Mouse (Mus musculus): ENCODE data around the gene Rnd2. TPM values are rescaled to one million over a fixed set of nuclear protein-coding genes. Genes with fewer than 3 reads are reported as not detected.
A peak's percentile ranks its signal among the peaks of the same experiment; 100 is the strongest.
"Not testable (repeated sequence)": the region's sequence is repeated elsewhere in the genome, so short reads cannot be mapped to it uniquely, and the experiment has no call there.

Gene Rnd2
- total RNA-seq, 2 experiments from 2014 or later: 111 to 120 TPM

DNA sequence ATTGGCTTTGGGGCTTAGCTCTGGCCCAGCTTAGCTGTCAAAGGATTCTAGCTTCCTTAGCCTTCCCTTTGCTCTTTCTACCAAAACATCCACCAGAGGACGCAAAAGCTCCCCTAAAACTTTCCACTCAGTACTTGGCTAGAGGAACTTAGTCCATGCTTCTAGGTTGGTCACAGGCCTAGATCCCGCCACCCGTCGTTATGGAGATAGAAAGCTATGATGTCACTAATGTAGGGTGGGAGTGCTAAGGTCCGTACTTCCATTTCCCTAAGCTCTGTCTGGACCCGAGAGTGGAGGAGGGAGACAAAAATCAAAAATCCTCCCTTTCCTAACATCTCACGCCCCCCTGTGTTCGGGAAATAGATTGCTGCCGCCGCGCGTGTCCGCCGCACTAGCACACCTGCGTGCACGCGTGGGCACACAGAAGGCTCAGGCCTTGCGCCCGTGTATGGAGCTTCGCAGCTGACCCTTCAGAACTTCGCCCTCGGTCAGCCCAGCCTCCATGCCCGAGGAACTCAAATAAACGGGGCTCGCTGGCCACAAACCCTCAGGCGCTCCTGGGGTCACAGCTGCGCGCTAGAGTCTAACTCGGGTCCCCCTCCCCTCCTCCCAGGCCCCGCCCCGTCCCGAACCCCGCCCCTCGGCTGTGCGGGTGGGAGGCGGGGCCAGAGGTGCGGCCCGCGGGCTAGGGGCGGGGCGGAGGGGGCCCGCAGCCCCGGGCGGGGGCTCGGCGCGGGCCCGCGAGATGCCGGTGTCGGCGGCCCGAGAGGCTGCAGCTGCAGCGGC, 2.9 kb downstream of the Rnd2 start:
- peak; percentile 23 to 77 for DNase-seq (ENCODE audit: low spot score in 2 of 2)

DNA sequence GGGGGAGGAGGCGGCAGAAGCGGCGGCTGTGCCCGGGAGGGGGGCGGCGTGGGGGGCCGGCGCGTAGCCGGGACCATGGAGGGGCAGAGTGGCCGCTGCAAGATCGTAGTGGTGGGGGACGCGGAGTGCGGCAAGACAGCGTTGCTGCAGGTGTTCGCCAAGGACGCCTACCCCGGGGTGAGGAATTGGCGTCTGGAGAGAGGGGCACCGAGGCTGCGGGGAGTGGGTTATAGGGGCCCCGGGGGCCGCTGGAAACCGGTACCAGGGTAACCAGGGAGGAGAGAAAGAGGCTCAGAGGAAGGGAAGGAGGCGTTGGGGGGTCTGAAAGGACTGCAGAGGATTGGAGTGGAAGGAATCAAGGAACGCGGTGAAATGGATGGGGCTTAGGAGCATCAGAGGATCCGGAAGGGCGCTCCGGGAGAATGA, 3.5 kb downstream of the Rnd2 start:
- DNase-seq (ENCODE audit: low spot score in 2 of 2): no peak

DNA sequence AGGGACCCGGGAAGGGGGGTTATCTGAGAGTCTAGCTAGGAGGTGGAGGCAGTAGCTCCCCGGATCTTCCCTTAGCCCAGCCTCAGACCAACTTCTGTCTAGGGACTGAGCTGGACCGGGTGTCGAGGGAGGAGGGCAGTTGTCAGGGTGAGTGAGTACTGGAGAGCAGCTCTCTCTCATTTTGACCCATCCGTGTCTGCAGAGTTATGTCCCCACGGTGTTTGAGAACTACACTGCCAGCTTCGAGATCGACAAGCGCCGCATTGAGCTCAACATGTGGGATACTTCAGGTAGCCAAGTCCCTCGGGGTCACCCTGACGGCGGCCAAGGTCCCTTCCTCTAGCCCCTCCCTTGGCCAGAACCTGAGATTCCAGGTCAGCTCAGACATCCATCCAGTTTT, 3.9 kb downstream of the Rnd2 start:
- DNase-seq (ENCODE audit: low spot score in 2 of 2): no peak

DNA sequence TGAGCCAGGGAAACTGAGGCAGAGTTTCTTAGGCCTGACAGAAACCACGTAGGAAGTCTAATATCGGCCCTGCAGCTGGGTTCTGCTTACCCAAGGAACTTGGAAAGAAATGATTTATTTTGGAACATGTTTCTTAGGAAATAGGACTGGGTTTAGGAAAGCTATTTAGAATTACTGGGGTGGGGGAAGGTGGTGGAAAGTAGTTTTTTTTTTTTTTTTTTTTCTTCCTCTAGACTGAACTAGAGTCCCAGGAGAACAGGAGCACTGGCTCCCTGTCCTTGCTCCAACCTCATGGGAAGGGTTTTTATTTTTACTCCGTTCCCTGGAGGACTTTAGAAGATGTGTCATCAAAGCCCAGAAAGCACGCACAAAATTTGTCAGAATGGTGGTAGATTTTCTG, 4.4 kb downstream of the Rnd2 start:
- DNase-seq (ENCODE audit: low spot score in 2 of 2): no peak

DNA sequence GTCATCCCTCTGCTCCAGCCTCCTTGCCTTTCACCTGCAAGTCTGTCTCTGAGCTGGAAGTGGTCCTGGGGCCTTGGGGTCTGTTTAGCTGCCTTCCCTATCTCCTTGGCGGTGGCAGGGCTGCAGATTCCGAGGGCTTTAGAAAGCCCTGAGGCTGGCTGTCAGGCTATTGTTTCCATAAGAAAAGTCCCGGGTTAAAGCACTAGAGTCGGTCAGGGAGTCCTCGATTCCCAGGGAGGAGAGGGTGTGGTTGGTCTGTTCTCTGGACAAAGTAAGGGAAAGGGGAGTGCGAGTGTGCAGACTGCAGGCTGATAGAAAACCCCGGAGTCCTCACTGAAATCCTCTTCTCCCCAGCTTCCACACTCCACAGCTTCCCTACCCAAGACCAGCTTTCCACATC, 5.4 kb downstream of the Rnd2 start:
- no peak for DNase-seq (ENCODE audit: low spot score in 2 of 2)

DNA sequence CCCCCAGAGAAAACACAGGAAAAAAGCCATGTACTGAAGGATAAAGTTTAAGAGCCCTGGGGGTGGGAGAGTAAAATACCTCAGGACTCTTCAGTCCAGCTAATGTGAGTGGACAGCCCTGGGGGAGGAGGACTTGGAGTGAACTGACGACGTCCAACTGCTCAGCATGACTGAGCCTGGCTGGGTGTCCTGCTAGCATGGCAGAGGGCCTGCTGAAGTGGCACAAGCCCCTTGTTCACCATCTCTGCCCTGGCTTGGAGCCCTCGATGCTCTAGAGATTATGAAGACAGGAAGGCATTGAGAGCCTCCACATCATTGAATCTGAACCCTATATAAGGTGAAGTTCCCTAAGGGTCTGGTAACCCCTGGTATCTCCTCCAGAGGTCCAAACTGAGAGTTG, 7.1 kb downstream of the Rnd2 start:
- DNase-seq (ENCODE audit: low spot score in 2 of 2): no peak

DNA sequence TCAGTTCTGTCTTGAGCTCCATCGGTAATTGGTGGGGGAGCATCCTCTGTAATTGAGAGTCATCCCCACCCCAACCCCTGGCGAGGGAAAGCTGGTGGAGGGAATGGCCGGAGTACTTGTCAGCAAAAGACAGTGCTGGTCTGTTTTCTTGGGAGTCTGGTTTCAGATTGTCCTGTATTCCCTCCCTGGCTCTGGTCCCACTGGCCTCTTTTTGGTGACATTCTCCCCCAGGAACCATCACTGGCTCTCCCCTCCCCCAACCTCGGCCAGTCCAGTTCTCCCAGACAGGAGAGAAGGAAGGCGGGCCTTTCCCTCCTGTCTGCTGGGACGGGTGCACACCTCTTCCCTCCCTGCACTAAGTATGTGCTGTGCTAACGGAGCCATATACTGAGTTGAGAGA, 7.5 kb downstream of the Rnd2 start:
- peak; percentile 8 to 19 for DNase-seq (ENCODE audit: low spot score in 2 of 2)

DNA sequence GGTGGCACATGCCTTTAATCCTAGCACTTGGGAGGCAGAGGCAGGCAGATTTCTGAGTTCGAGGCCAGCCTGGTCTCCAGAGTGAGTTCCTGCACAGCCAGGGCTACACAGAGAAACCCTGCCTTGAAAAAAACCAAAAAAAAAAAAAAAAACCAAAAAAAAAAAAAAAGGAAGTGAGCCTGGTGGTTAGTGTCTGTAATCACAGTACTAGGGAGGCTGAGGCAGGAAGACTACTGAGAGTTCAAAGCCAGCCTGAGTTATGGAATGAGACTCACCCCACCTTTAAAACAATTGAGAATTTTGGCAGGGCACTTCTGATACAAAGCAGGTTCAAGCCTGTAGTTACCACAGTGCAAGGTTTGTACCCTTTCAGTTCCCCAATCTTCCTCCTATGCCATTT, 8.9 kb downstream of the Rnd2 start:
- not testable (repeated sequence) for DNase-seq (ENCODE audit: low spot score in 2 of 2)

DNA sequence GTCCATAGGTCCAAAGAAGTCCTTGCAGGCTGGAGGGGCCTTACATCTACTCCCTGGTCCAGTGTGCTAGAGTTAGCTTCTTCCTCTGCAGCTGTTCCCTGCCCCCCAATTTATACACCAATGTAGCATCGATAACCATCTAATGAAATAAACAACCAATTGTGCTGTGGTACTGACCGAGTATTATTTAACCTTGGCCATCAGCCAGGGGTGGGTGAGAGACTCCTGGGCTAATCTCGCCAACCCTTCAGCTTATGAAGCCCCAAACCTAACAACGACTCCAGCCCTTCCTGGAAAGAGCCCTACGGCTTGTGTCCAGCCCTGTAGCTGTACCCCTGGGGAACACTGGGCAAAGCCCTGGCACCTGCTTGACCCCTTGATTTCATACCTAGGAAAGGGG, 9.5 kb downstream of the Rnd2 start:
- no peak for DNase-seq (ENCODE audit: low spot score in 2 of 2)

DNA sequence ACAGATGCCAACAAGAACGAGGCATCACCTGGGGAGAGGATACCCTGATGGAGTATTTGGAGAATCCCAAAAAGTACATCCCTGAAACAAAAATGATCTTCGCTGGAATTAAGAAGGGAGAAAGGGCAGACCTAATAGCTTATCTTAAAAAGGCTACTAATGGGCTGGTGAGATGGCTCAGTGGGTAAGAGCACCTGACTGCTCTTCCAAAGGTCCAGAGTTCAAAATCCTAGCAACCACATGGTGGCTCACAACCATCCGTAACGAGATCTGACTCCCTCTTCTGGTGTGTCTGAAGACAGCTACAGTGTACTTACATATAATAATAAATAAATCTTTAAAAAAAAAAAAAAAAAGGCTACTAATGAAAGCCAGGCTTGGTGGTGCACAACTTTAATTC, 11.6 kb downstream of the Rnd2 start:
- not testable (repeated sequence) for DNase-seq (ENCODE audit: low spot score in 2 of 2)

DNA sequence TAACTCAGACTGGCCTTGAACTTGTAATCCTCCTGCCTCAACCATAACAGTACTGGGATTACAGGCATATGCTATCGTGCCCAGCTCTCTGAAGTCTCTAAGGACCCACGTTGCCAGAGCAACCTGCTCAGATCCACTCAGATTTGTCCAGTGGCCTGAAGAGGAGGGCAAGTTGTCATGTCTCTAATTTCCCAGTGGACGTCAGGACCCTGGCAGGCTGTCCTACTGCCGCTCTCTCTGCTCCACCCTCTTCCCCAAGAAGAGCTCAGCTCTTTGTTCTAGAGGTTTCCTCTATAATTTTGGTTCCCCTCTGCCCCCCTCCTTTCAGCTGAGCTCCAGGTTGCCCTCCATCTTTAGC, 12.4 kb downstream of the Rnd2 start:
- no peak for DNase-seq (ENCODE audit: low spot score in 2 of 2)

DNA sequence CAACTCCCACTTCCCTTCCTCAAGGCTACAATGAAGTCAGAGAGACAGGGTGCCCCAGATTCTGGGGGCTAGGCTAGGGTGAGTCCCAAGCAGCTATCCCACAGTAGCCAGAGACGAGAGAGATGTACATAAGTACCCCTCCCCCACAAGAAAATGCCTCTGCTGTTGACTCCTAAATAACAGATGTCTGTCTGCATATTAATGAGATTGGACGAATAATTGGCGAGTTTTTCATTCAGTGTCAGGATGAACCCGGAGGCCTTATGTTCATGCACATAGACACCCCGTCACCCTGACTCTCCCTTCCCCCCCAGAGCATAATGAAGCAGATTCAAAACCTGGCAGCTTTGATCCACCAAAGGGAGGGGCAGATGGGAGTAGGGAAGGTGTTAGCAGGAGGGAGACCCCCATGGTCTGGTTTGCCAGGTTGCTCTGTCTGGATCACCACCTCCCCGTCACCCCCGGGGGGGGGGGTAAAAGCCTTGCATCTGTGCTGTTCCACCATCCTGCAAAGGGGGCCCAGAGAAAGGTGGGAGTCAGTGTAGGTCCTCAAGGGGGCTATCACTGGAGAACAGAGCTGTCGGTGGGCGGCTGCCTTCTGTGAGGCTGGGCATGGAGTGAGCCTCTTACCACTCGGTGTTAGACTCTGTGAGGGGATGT, 12.9 kb downstream of the Rnd2 start:
- no peak for DNase-seq (ENCODE audit: low spot score in 2 of 2)

DNA sequence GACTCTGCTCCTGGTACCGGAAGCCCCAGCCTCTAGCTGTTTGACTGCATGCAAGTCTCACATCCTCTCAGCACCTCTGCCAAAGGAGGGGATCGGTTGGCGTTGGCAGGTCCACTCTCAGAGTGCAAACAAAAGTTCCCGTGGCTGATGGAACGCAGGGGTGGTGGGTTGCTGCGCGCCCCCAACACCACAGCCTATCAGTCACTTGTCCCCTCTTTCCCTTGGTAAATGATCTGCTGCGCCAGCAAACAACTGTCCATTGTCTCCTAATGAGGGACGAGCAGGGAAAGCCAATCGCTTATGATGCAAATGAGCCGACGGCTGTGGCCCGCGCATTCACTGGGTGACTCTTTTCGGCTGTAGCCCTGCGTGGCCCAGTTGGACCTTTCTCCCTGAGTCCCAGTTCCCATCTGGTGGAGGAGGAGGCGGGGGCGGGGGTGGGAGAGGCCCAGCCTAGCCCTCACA, 14.4 kb downstream of the Rnd2 start:
- DNase-seq (ENCODE audit: low spot score in 2 of 2): peak; percentile 28 to 31

DNA sequence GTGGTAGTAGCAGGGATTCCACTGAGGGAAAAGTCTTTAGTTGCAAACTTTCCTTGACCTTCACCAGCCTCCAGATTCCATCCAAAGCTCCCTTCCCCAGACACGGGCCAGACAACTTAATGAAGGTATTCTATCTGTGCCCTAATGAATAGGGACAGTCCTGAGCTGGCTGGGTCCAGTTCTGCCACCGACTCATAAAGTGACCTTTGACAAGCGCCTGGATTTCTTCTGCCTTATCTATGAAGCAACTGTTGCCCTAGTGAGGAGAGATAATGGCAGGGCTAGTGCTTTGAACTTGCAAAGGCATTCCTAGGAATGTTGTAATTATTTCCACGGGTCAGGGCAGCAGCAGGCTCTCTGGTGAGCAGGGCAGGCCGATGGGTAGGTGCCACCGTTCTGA, 16.1 kb downstream of the Rnd2 start:
- no peak for DNase-seq (ENCODE audit: low spot score in 2 of 2)

DNA sequence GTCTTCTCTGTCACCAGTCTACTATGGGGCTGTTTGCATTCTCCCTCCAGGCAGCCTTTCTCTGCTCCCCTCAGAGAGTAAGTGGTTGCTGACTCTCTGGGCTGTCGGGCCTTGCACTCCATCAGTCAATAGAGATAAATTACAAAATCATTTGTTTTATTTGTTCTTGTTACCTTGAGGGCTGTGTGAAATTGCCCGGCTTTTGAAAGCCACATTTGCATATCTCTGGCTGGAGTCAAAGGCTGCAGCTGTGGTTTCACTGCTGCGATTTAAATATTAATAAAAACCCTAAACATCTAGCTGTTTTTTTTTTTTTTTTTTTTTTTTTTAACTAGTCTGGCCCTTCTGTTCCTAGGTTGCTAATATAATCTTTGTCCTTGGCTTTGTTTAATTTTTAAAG, 19.0 kb downstream of the Rnd2 start:
- no peak for DNase-seq (ENCODE audit: low spot score in 2 of 2)

DNA sequence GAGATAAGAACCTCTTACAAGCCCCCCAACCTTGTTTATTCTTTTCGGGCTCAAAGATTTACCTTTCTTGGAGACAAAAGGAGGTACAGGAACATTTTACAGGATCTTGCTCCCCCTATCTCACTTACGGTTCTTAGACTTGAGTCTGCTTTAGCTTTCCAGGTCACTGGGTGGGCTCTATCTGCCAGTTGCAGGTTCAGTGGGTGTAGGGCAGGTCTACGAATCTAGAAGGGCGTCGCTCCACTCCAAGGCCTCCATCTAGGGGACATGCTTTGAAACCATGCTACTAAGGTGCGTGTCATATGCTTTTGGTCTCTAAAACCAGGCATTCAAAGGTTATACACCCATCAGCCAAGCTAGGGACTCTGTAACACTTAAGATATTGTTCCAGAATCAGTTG, 19.4 kb downstream of the Rnd2 start:
- no peak for DNase-seq (ENCODE audit: low spot score in 2 of 2)

DNA sequence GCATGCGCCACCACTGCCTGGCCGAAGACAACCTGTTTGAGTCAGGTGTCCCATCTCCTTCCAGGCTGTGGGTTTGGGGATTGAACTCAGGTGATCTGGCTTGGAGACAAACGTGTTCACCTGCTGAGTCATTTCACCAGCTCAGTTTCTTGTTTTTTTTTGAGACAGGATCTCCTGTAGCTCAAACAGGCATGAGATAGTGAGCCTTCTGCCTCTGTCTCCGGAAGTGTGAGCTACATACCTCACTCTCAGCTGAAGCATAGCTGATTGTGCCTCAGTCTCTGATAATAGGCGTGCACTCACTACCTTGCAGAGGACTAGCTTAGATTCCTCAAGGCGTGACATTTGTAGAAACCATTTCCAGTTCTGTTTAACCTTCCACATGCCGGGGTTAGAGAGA, 20.0 kb downstream of the Rnd2 start:
- no peak for DNase-seq (ENCODE audit: low spot score in 2 of 2)

DNA sequence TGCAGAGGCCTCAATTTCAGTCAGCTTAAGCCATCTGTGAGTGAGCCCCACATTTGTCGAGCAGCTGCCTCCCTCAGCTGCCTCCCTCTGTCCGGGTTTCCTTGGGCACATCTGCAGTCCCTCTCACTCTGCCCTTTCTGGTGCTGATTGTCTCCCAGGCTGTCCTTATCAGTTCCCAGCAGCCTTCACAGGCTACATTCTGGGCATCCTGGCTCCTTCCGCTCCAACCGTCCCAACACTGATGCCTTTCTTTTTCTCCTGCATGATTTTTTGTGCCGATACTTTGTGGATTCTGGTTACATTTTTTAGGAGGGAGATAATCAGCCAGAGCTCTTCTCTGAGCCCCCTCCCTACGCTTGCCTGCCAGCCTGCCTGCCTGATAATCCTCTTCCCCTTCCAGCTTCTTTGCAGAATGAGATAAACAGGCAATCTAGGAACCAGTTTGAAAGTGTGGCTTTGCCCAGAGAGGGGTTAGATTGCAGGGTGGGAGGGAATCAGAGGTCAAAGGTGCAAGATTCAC, 20.8 kb downstream of the Rnd2 start:
- DNase-seq (ENCODE audit: low spot score in 2 of 2): no peak

DNA sequence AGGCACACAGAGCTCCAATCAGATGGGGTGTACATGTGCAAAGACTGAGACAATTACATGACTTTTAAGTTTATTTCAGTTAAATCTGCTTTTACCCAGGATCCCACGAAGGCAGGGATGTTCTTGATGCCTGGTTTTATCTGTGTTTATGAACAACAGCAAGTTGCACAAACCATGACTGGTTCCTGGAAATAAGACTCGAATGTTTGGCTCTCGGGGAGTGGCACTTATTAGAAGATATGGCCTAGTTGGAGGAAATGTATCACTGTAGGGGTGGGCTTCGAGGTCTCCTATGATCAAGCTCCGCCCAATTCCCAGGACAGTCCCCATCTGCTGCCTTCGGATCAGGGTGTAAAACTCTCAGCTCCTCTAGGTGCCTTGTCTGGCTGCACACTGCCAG, 21.3 kb downstream of the Rnd2 start:
- no peak for DNase-seq (ENCODE audit: low spot score in 2 of 2)

DNA sequence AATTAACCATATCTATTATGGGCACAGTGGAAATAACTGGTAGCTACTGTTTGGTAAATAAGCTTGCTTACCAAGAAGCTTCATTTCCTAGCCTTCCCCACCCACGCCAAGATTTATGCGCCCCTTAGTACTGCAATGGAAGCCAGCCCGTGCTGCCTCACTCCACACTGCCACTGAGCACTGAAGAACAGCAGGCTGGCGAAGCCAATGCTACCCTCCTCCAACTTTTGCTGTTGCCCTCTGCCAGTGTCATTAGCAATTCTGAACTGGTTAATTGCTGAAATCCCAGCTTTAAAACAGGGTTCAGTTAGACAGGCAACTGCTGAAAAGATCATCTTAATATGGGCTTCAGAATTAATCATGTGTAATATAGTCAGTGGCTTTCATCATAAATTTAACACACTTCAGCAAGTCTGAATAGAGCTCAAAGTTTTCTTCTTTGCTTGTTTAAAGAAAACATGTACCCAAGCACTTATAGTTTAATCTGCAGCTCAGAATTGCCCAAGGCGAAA, 41.5 kb downstream of the Rnd2 start:
- DNase-seq (ENCODE audit: low spot score in 2 of 2): no peak

DNA sequence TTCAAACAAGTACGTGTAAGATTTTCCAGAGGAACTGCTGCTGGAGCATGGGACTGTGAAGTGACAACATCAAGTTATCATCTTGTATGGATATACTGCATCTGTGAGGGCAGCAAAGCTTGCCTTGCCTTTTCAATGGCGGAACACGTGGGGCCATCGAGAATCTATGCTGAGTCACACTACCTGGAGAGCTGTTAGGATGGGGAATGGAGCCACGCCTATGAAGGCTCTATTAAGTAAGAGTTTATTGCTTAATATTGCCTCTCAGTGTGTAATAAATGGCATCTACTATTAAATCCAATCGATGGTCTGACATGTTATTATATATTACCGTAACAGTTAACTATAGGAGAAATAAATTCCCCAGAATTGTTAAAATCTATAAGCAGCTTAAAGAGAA, 42.3 kb downstream of the Rnd2 start:
- DNase-seq (ENCODE audit: low spot score in 2 of 2): no peak

DNA sequence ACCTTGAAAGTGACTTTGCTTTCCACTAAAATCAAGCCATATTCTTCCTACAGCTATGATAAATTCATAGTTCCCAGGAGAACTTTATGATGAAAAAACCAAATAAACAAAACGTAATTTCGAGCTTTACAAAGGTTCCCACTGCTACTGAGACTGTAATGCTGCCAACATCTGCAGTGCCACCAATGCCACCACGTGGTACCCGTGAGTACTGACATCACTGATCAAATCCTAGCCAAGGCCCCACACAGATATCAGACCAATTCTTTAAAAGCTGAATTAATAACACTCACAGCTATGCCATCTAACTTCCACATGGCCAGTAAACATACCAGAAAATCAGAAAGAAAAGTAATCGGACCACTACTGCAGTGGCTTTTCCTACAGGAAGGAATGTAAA, 54.1 kb downstream of the Rnd2 start:
- DNase-seq (ENCODE audit: low spot score in 2 of 2): peak in 1 of 2 experiments; percentile 17

DNA sequence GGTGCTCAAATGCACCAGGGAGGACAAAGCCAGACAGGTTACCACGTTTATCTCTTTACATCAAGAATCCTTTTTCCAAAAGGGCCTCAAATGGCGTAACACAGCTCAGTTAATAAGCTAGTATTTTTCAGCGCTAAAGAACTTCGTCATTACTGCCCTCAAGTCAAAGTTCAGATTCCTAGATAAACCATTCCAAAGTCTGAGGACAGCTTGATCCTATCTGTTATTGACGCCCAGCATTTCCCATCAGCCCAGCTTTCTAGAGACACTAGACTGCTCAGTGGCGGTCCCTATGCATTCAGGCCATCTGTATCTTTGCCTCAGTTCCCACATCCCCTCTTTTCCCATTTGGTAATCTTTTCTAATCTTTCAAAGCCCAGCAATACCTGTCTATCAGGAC, 54.6 kb downstream of the Rnd2 start:
- DNase-seq (ENCODE audit: low spot score in 2 of 2): no peak
